Mouse (Mus musculus) G1E (cell line): ENCODE data around the gene Zfp988. TPM values are rescaled to one million over a fixed set of nuclear protein-coding genes. Genes with fewer than 3 reads are reported as not detected.
"Not testable (repeated sequence)": the region's sequence is repeated elsewhere in the genome, so short reads cannot be mapped to it uniquely, and the experiment has no call there.

Source experiments
- ATAC-seq: 2 replicates; pipeline ENCODE4 v1.8.0; 2016; ENCODE audit warnings: mild to moderate bottlenecking; ENCODE audit not compliant: insufficient number of reproducible peaks, poor library complexity, low FRiP score, severe bottlenecking; ENCODE audit errors: extremely low read depth
- DNase-seq: peaks from one replicate; pipeline ENCODE4 v3.0.0; 2012; ENCODE audit warnings: low spot score
- H3K27me3 ChIP-seq: 2 replicates; pipeline ENCODE4 v1.6.1; 2012; ENCODE audit warnings: mild to moderate bottlenecking, low read length, inconsistent platforms; ENCODE audit not compliant: insufficient read depth
- H3K36me3 ChIP-seq: replicated peaks from 2 replicates; pipeline ENCODE3; 2012; ENCODE audit warnings: mild to moderate bottlenecking, inconsistent platforms
- H3K4me1 ChIP-seq: 2 replicates; pipeline ENCODE4 v1.6.1; 2012; ENCODE audit warnings: low read depth, low read length, inconsistent platforms, mixed read lengths; ENCODE audit not compliant: insufficient read depth
- H3K4me3 ChIP-seq: 2 replicates; pipeline ENCODE4 v1.5.1; 2012; ENCODE audit warnings: low read depth, mild to moderate bottlenecking, inconsistent platforms, low read length, moderate library complexity, mixed read lengths
- H3K9me3 ChIP-seq: replicated peaks from 2 replicates; pipeline ENCODE4 v1.6.1; 2012; ENCODE audit warnings: inconsistent platforms
- polyA plus RNA-seq: library from polyadenylated mRNA; stranded (reverse); fragments of >175 nt; gene quantifications from 2 replicates; pipeline ENCODE4 v1.2.3, GENCODE M21; 2012
- total RNA-seq, 2 experiments: library from RNA; stranded (forward) in 1 of 2; stranded (reverse) in 1 of 2; fragments of 200-1000 nt in 1 of 2; fragments of >200 nt in 1 of 2; fragmentation: Nextera tagmentation in 1 of 2; gene quantifications; 2 replicates each; pipeline ENCODE4 v1.2.3; 2014 to 2017

Gene Zfp988
- total RNA-seq (2014; fragmentation: Nextera tagmentation) (2.0 and 3.6 TPM in 2 replicates), total RNA-seq (2017) (0.16 and 0.41 TPM in 2 replicates), polyA plus RNA-seq (0.03 TPM in 1 of 2 replicates, not detected in the other)

- H3K4me1 ChIP-seq, DNase-seq, H3K27me3 ChIP-seq, H3K9me3 ChIP-seq, H3K4me3 ChIP-seq, H3K36me3 ChIP-seq, ATAC-seq: not testable (repeated sequence)
Measured at GRCm38 (mm10) chr4:147305436-147305835, at the start of gene Zfp988. TSS of gene Zfp988 (plus strand) at chr4:147305674.

GRCm38 (mm10) chr4:147262708-147263107 is 42.8 kb upstream of the Zfp988 start:
- not testable (repeated sequence) for H3K27me3 ChIP-seq, H3K4me1 ChIP-seq, H3K9me3 ChIP-seq, H3K36me3 ChIP-seq, H3K4me3 ChIP-seq, DNase-seq, ATAC-seq

- not testable (repeated sequence) for DNase-seq, H3K4me3 ChIP-seq, H3K27me3 ChIP-seq, H3K36me3 ChIP-seq, H3K4me1 ChIP-seq, ATAC-seq
- peaks cover 14% of the 10 kb centered on the region for H3K9me3 ChIP-seq
Measured at GRCm38 (mm10) chr4:147267302-147267701, 38.2 kb upstream of the Zfp988 start.

- not testable (repeated sequence) for H3K36me3 ChIP-seq, DNase-seq, ATAC-seq, H3K4me1 ChIP-seq, H3K4me3 ChIP-seq, H3K27me3 ChIP-seq
- peaks cover 14% of the 10 kb centered on the region for H3K9me3 ChIP-seq
Measured at GRCm38 (mm10) chr4:147268735-147269134, 36.7 kb upstream of the Zfp988 start.

GRCm38 (mm10) chr4:147270026-147270425 is 35.4 kb upstream of the Zfp988 start:
- peaks cover 19% of the 10 kb centered on the region for H3K9me3 ChIP-seq
- not testable (repeated sequence) for ATAC-seq

GRCm38 (mm10) chr4:147271601-147272000 is 33.9 kb upstream of the Zfp988 start:
- not testable (repeated sequence) for H3K27me3 ChIP-seq, H3K4me3 ChIP-seq, H3K36me3 ChIP-seq, H3K4me1 ChIP-seq, ATAC-seq, DNase-seq
- peaks cover 24% of the 10 kb centered on the region for H3K9me3 ChIP-seq

More at GRCm38 (mm10) chr4:147270026-147270425, 35.4 kb upstream of the Zfp988 start:
- not testable (repeated sequence) for H3K27me3 ChIP-seq, H3K4me1 ChIP-seq, H3K4me3 ChIP-seq, H3K36me3 ChIP-seq, DNase-seq

GRCm38 (mm10) chr4:147275021-147275772 is 30.3 kb upstream of the Zfp988 start:
- not testable (repeated sequence) for H3K4me1 ChIP-seq, H3K36me3 ChIP-seq, H3K27me3 ChIP-seq, H3K4me3 ChIP-seq
- DNase-seq = peak; percentile 1
- H3K9me3 ChIP-seq = peaks cover 14% of the 10 kb centered on the region
- peak; percentile 22; the same call in 1 of the 2 replicates for ATAC-seq

- peaks cover 16% of the 10 kb centered on the region for H3K9me3 ChIP-seq
- H3K4me3 ChIP-seq, DNase-seq, ATAC-seq, H3K4me1 ChIP-seq, H3K27me3 ChIP-seq, H3K36me3 ChIP-seq: not testable (repeated sequence)
Measured at GRCm38 (mm10) chr4:147275773-147276140, 29.7 kb upstream of the Zfp988 start.

GRCm38 (mm10) chr4:147280406-147280805 is 25.1 kb upstream of the Zfp988 start:
- not testable (repeated sequence) for ATAC-seq, DNase-seq, H3K36me3 ChIP-seq, H3K9me3 ChIP-seq, H3K4me3 ChIP-seq, H3K27me3 ChIP-seq, H3K4me1 ChIP-seq

GRCm38 (mm10) chr4:147298585-147298984 is 6.9 kb upstream of the Zfp988 start:
- DNase-seq, H3K27me3 ChIP-seq, H3K4me1 ChIP-seq, H3K4me3 ChIP-seq, H3K36me3 ChIP-seq, ATAC-seq, H3K9me3 ChIP-seq: not testable (repeated sequence)

GRCm38 (mm10) chr4:147302375-147302774 is 3.1 kb upstream of the Zfp988 start:
- not testable (repeated sequence) for H3K4me1 ChIP-seq, DNase-seq, H3K4me3 ChIP-seq, H3K36me3 ChIP-seq, H3K27me3 ChIP-seq, ATAC-seq
- H3K9me3 ChIP-seq = peaks cover 12% of the 10 kb centered on the region

GRCm38 (mm10) chr4:147335036-147335690 is 29.7 kb downstream of the Zfp988 start:
- not testable (repeated sequence) for H3K4me1 ChIP-seq, H3K27me3 ChIP-seq, H3K36me3 ChIP-seq, DNase-seq, H3K4me3 ChIP-seq
- H3K9me3 ChIP-seq = peaks cover 27% of the 10 kb centered on the region
- peak; percentile 37 for ATAC-seq
